Mouse (Mus musculus) neural tube, embryonic 12.5 days (tissue): Measurements from ENCODE around the gene Cd4. TPM values are rescaled to one million over a fixed set of nuclear protein-coding genes. Genes with fewer than 3 reads are reported as not detected.
"Not testable (repeated sequence)": the region's sequence is repeated elsewhere in the genome, so short reads cannot be mapped to it uniquely, and the experiment has no call there.

Experiments used
- ATAC-seq: fragments of 200-750 bp; cut with Nextera tagmentation; 2 replicates; pipeline ENCODE4 v1.8.0; 2017; ENCODE audit warnings: low read depth, mild to moderate bottlenecking, moderate TSS enrichment, moderate library complexity; ENCODE audit not compliant: low FRiP score
- H3K27ac ChIP-seq: fragments of 300-500 bp; sonication (generic); 2 replicates; pipeline ENCODE4 v1.5.1; 2016
- H3K27me3 ChIP-seq: fragments of 300-500 bp; sonication (generic); replicated peaks from 2 replicates; pipeline ENCODE4 v1.6.1; 2016; ENCODE audit warnings: mild to moderate bottlenecking
- H3K36me3 ChIP-seq: fragments of 300-500 bp; sonication (generic); 2 replicates; pipeline ENCODE4 v1.6.1; 2016; ENCODE audit warnings: mild to moderate bottlenecking
- H3K4me1 ChIP-seq: fragments of 300-500 bp; sonication (generic); 2 replicates; pipeline ENCODE4 v1.6.1; 2016
- H3K4me2 ChIP-seq: fragments of 300-500 bp; sonication (generic); replicated peaks from 2 replicates; pipeline ENCODE4 v1.6.1; 2016; ENCODE audit warnings: mild to moderate bottlenecking
- H3K4me3 ChIP-seq: fragments of 300-500 bp; sonication (generic); 2 replicates; pipeline ENCODE4 v1.5.1; 2016
- H3K9ac ChIP-seq: fragments of 300-500 bp; sonication (generic); 2 replicates; pipeline ENCODE4 v1.6.1; 2016; ENCODE audit warnings: mild to moderate bottlenecking
- H3K9me3 ChIP-seq: fragments of 300-500 bp; sonication (generic); 2 replicates; pipeline ENCODE4 v1.6.1; 2016; ENCODE audit warnings: mild to moderate bottlenecking
- WGBS: fragments of 180-500 bp; shearing (Covaris S2); methylation state at CpG from one replicate; pipeline ENCODE4 v1.1.7; 2016; 5-methylcytosine and 5-hydroxymethylcytosine counted together
- polyA plus RNA-seq: library from polyadenylated mRNA; unstranded; fragments of >200 nt; fragmentation: Nextera tagmentation; extraction: Ambion mirVana; gene quantifications from 2 replicates; pipeline ENCODE4 v1.2.1, GENCODE M21; 2016

Cd4 gene
- polyA plus RNA-seq, 1 experiment from 2014 or later = 0.06 TPM

GRCm38 (mm10) chr6:124900056-124900800 is 12.2 kb upstream of the Cd4 start:
- Histone ChIP-seq H3K9me3 (no peaks in the 10 kb centered on the region), H3K9ac (no peak overlapping the region), H3K4me2 (no peak overlapping the region), H3K27me3 (no peaks in the 10 kb centered on the region), H3K36me3 (no peaks in the 10 kb centered on the region), H3K4me1 (peaks cover 8% of the 10 kb centered on the region), H3K27ac (no peak overlapping the region), H3K4me3 (no peak overlapping the region)
- 56% methylated on average over 8 of the region's 8 CpGs for WGBS
- no peak for ATAC-seq

GRCm38 (mm10) chr6:124898359-124898758 is 10.3 kb upstream of the Cd4 start:
- Histone ChIP-seq H3K4me3 (no peak overlapping the region), H3K27me3 (no peaks in the 10 kb centered on the region), H3K9ac (no peak overlapping the region), H3K27ac (no peak overlapping the region), H3K36me3 (no peaks in the 10 kb centered on the region), H3K4me2 (no peak overlapping the region), H3K4me1 (no peaks in the 10 kb centered on the region), H3K9me3 (no peaks in the 10 kb centered on the region)
- ATAC-seq = no peak
- 51% methylated on average over 3 of the region's 3 CpGs for WGBS

- H3K4me2 ChIP-seq, H3K4me1 ChIP-seq, H3K27me3 ChIP-seq, H3K27ac ChIP-seq, H3K4me3 ChIP-seq, H3K36me3 ChIP-seq, H3K9ac ChIP-seq, ATAC-seq, H3K9me3 ChIP-seq: not testable (repeated sequence)
- 91% methylated on average over 2 of the region's 2 CpGs for WGBS
These were observed 6.1 kb upstream of the Cd4 start for GRCm38 (mm10) chr6:124894113-124894512.

GRCm38 (mm10) chr6:124890997-124891396 is 3.0 kb upstream of the Cd4 start:
- Histone ChIP-seq H3K27ac (no peak overlapping the region), H3K4me2 (no peak overlapping the region), H3K27me3 (no peaks in the 10 kb centered on the region), H3K9ac (no peak overlapping the region), H3K4me1 (no peaks in the 10 kb centered on the region), H3K9me3 (no peaks in the 10 kb centered on the region), H3K4me3 (no peak overlapping the region), H3K36me3 (no peaks in the 10 kb centered on the region)
- ATAC-seq = no peak
- WGBS = 58% methylated on average over 6 of the region's 6 CpGs

GRCm38 (mm10) chr6:124888555-124889125 is 619 bp upstream of the Cd4 start:
- H3K9ac ChIP-seq = no peak overlapping the region
- H3K36me3 ChIP-seq = no peaks in the 10 kb centered on the region
- H3K9me3 ChIP-seq = no peaks in the 10 kb centered on the region
- no peak overlapping the region for H3K4me3 ChIP-seq
- H3K27me3 ChIP-seq = no peaks in the 10 kb centered on the region
- no peak overlapping the region for H3K4me2 ChIP-seq
- H3K27ac ChIP-seq = no peak overlapping the region
- no peak for ATAC-seq
- H3K4me1 ChIP-seq = no peaks in the 10 kb centered on the region
- WGBS = 90% methylated on average over 6 of the region's 6 CpGs

- no peaks in the 10 kb centered on the region for H3K27me3 ChIP-seq
- H3K36me3 ChIP-seq = no peaks in the 10 kb centered on the region
- H3K4me2 ChIP-seq = no peak overlapping the region
- H3K9ac ChIP-seq = no peak overlapping the region
- no peak for ATAC-seq
- H3K4me1 ChIP-seq = no peaks in the 10 kb centered on the region
- no peak overlapping the region for H3K4me3 ChIP-seq
- H3K27ac ChIP-seq = no peak overlapping the region
- no peaks in the 10 kb centered on the region for H3K9me3 ChIP-seq
- WGBS = 95% methylated on average over 8 of the region's 8 CpGs
These were observed 2.1 kb downstream of the Cd4 start for GRCm38 (mm10) chr6:124885956-124886381.

- Histone ChIP-seq H3K27ac (no peak overlapping the region), H3K4me3 (no peak overlapping the region), H3K4me2 (no peak overlapping the region), H3K4me1 (no peaks in the 10 kb centered on the region), H3K27me3 (no peaks in the 10 kb centered on the region), H3K9me3 (no peaks in the 10 kb centered on the region), H3K36me3 (no peaks in the 10 kb centered on the region), H3K9ac (no peak overlapping the region)
- no peak for ATAC-seq
- 76% methylated on average over 10 of the region's 10 CpGs for WGBS
These were observed 3.1 kb downstream of the Cd4 start for GRCm38 (mm10) chr6:124884714-124885500.

- no peaks in the 10 kb centered on the region for H3K9me3 ChIP-seq
- no peaks in the 10 kb centered on the region for H3K4me1 ChIP-seq
- H3K36me3 ChIP-seq = no peaks in the 10 kb centered on the region
- no peak overlapping the region for H3K27ac ChIP-seq
- ATAC-seq = no peak
- H3K4me3 ChIP-seq = no peak overlapping the region
- 85% methylated on average over 10 of the region's 10 CpGs for WGBS
- no peaks in the 10 kb centered on the region for H3K27me3 ChIP-seq
- no peak overlapping the region for H3K4me2 ChIP-seq
- no peak overlapping the region for H3K9ac ChIP-seq
These were observed 4.7 kb downstream of the Cd4 start for GRCm38 (mm10) chr6:124883351-124883750.

- H3K4me2 ChIP-seq = no peak overlapping the region
- no peaks in the 10 kb centered on the region for H3K4me1 ChIP-seq
- H3K9me3 ChIP-seq = no peaks in the 10 kb centered on the region
- H3K36me3 ChIP-seq = no peaks in the 10 kb centered on the region
- no peak for ATAC-seq
- H3K27me3 ChIP-seq = no peaks in the 10 kb centered on the region
- no peak overlapping the region for H3K27ac ChIP-seq
- H3K9ac ChIP-seq = no peak overlapping the region
- 93% methylated on average over 9 of the region's 9 CpGs for WGBS
- no peak overlapping the region for H3K4me3 ChIP-seq
These were observed 6.2 kb downstream of the Cd4 start for GRCm38 (mm10) chr6:124881821-124882220.

GRCm38 (mm10) chr6:124879390-124879789 is 8.6 kb downstream of the Cd4 start:
- no peaks in the 10 kb centered on the region for H3K27me3 ChIP-seq
- no peak overlapping the region for H3K4me2 ChIP-seq
- H3K36me3 ChIP-seq = no peaks in the 10 kb centered on the region
- H3K27ac ChIP-seq = no peak overlapping the region
- ATAC-seq = no peak
- 60% methylated on average over 6 of the region's 6 CpGs for WGBS
- no peaks in the 10 kb centered on the region for H3K9me3 ChIP-seq
- no peak overlapping the region for H3K4me3 ChIP-seq
- H3K4me1 ChIP-seq = no peaks in the 10 kb centered on the region
- H3K9ac ChIP-seq = no peak overlapping the region

GRCm38 (mm10) chr6:124874348-124874747 is 13.7 kb downstream of the Cd4 start:
- no peaks in the 10 kb centered on the region for H3K4me1 ChIP-seq
- H3K9me3 ChIP-seq = no peaks in the 10 kb centered on the region
- 57% methylated on average over 3 of the region's 3 CpGs for WGBS
- H3K4me2 ChIP-seq = no peak overlapping the region
- H3K27ac ChIP-seq = no peak overlapping the region
- no peaks in the 10 kb centered on the region for H3K36me3 ChIP-seq
- H3K4me3 ChIP-seq = no peak overlapping the region
- ATAC-seq = no peak
- no peak overlapping the region for H3K9ac ChIP-seq
- H3K27me3 ChIP-seq = no peaks in the 10 kb centered on the region

GRCm38 (mm10) chr6:124866560-124866959 is 21.5 kb downstream of the Cd4 start:
- Histone ChIP-seq H3K27me3 (no peaks in the 10 kb centered on the region), H3K4me2 (no peak overlapping the region), H3K9ac (no peak overlapping the region), H3K4me1 (peaks cover 40% of the 10 kb centered on the region), H3K9me3 (no peaks in the 10 kb centered on the region), H3K4me3 (no peak overlapping the region), H3K36me3 (no peaks in the 10 kb centered on the region), H3K27ac (no peak overlapping the region)
- ATAC-seq = no peak
- 58% methylated on average over 6 of the region's 7 CpGs for WGBS
